Mouse (Mus musculus): Measurements from ENCODE around the gene Pim3.

DNA sequence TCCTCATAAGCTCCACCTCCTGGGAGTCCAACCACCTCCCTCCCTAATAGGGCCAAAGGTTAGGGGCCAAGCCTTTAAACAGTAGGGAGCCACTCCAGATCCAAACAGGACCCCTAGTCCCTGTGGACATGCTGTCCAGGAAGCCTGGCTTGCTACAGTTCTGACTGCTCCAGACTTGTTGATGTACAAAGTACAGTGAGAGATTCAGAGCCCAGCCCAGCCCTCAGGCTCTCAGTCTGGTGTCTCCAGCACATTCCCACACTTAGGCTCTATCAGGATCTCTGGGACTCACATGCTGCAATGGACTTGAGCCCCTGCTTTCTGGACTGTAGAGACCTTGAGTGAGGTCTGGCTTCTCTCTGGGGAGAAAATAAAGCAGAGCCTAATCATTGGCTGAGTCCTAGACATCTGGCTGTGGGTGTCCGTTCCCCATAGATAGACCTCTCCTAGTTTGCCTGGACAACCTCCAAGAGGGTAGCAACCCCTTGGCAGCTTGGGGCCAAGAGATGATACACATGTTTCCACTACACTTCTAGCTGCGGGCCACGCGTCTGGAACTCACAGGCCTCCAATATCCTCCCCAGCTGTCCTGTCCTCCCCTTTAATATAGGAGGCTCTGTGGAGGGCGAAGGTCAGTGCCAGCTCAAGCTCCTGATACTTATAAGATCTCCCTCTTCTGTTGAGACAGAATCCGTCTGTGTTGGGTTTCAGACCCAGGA, 6.2 kb downstream of the Pim3 start:
- TF ChIP-seq POLR2A (IDR thresholded peaks at IDR 0.05; ENCODE audit: low read depth, low read length) (no peak), CTCF (IDR thresholded peaks at IDR 0.05; ENCODE audit: extremely low read depth, insufficient read length, insufficient replicate concordance, low read depth, low read length) (no peak)
